Mouse (Mus musculus): ENCODE data around the gene Serpina10. TPM values are rescaled to one million over a fixed set of nuclear protein-coding genes. Genes with fewer than 3 reads are reported as not detected.
"Not testable (repeated sequence)": the region's sequence is repeated elsewhere in the genome, so short reads cannot be mapped to it uniquely, and the experiment has no call there.

Serpina10 gene
- polyA plus RNA-seq, 1 experiment = not detected

DNA sequence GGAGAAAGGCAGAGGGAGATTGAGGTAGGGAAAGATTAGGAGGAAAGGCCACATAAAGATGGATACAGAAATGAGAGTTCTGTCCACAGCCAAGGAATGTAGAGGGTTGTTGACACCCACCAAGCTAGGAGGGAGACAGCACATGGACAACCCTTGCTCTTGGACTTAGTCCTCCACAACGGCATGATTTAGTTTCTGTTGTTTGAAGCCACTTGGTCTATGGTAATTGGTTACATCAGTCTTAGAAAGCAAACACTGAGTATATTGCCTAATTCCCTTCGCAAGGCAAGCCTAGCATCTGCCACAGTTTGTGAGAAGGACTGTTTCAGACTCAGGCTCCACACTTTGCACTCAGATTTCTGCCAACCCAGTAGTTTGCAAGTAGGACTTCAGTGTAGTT is 4.6 kb upstream of the Serpina10 start:
- WGBS = 89% methylated on average over 2 of the region's 2 CpGs

DNA sequence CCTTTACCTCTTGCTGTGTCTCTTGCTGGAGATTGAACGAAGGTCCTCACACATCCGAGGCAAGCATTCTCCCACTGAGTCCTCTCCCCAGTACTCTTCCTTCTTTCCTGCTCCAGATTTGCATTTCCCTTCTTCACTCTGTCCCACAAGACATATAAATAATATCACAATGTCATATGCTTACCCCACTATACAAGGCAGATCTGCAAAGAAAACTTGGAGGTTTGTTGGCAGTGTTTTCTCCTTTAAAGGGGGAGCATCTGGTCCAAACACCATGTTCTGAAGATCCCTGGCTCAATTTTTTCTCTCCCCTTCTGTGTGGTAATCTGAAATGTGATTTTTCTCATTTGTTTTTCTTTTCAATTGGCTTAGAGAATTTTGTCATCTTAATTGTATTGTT is 3.2 kb upstream of the Serpina10 start:
- Histone ChIP-seq H3K4me1 (ENCODE audit: control insufficient read depth, insufficient read depth, low read length) (no peaks in the 10 kb centered on the region), H3K27ac (ENCODE audit: insufficient read depth, low read depth, low read length) (no peak overlapping the region), H3K4me3 (ENCODE audit: insufficient read depth, low read depth, low read length) (no peak overlapping the region)
- 79% methylated on average over 2 of the region's 2 CpGs for WGBS
- TF ChIP-seq CTCF (IDR thresholded peaks at IDR 0.05; ENCODE audit: insufficient read depth, low read depth, low read length) (no peak), POLR2A (IDR thresholded peaks at IDR 0.05; ENCODE audit: insufficient read depth, low read depth, low read length) (no peak)

More for the DNA sequence above, 4.6 kb upstream of the Serpina10 start:
- H3K4me1 ChIP-seq (ENCODE audit: control insufficient read depth, insufficient read depth, low read length) = no peaks in the 10 kb centered on the region
- H3K4me3 ChIP-seq (ENCODE audit: insufficient read depth, low read depth, low read length) = no peak overlapping the region
- no peak overlapping the region for H3K27ac ChIP-seq (ENCODE audit: insufficient read depth, low read depth, low read length)
- no peak for TF ChIP-seq POLR2A (IDR thresholded peaks at IDR 0.05; ENCODE audit: insufficient read depth, low read depth, low read length)
- TF ChIP-seq CTCF (IDR thresholded peaks at IDR 0.05; ENCODE audit: insufficient read depth, low read depth, low read length) = no peak

DNA sequence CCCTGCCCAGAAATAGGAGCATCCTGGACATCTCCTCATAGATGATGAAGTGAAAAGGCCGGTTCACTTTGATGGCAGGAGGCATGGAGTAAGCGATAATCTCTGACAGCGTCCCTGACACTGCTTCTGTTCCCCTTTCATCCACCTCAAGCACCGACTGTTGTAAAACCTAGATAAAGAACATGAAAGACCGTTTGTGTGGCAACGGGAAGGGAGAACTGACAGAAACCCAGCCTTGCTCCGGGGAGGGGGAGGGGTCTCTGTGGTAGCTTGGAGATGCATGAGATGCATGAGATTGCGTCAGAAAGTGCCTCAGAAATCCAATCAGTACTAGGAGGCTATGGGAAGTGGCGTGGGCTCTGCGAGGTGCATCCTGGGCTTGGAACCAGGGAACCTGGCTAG is 14.4 kb downstream of the Serpina10 start:
- WGBS = 93% methylated on average over 10 of the region's 10 CpGs
- no peaks in the 10 kb centered on the region for H3K4me1 ChIP-seq (ENCODE audit: control insufficient read depth, insufficient read depth, low read length)
- H3K4me3 ChIP-seq (ENCODE audit: insufficient read depth, low read depth, low read length) = no peak overlapping the region
- no peak for TF ChIP-seq CTCF (IDR thresholded peaks at IDR 0.05; ENCODE audit: insufficient read depth, low read depth, low read length)
- TF ChIP-seq POLR2A (IDR thresholded peaks at IDR 0.05; ENCODE audit: insufficient read depth, low read depth, low read length) = no peak
- no peak overlapping the region for H3K27ac ChIP-seq (ENCODE audit: insufficient read depth, low read depth, low read length)

DNA sequence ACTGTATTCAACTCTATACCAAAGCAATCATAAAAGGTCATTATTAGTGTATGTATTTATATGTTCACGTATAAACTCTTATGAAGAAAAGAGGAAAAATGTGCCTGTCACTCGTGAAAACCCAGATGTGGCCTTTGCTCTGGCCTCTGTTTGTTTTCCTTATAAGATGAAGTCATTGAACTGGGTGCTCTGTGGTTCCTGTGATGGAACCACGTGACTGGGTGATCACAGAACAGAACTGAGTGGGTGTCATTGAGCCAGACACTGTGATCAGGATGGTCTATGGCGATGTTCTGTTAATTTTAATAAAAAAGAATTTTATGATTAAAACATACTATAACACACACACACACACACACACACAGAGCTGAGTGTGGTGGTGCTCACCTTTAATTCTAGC is 15.5 kb downstream of the Serpina10 start:
- no peak overlapping the region for H3K4me3 ChIP-seq (ENCODE audit: insufficient read depth, low read depth, low read length)
- no peaks in the 10 kb centered on the region for H3K4me1 ChIP-seq (ENCODE audit: control insufficient read depth, insufficient read depth, low read length)
- WGBS = 83% methylated on average over 4 of the region's 4 CpGs
- H3K27ac ChIP-seq (ENCODE audit: insufficient read depth, low read depth, low read length) = no peak overlapping the region
- no peak for TF ChIP-seq CTCF (IDR thresholded peaks at IDR 0.05; ENCODE audit: insufficient read depth, low read depth, low read length)

DNA sequence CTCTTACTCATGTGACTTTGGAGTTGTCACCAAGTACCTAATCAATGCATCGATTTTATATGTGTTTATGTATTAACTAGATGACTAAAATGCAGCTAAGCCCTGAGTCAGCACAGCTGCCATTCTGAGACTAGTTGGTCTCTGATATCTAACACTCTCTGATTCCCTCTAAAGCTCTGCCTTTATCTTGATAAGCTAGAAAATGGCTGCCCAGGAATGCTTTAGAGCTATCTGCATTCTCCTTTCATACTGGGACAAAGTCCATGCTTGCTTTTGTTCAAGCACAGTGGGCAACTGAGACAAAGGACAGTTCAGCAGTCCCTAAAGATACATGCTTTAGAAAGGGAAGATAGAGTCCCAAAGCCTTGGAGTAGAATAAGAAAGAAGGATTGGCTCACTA is 16.1 kb downstream of the Serpina10 start:
- TF ChIP-seq CTCF (IDR thresholded peaks at IDR 0.05; ENCODE audit: insufficient read depth, low read depth, low read length) = no peak
- no peak for TF ChIP-seq POLR2A (IDR thresholded peaks at IDR 0.05; ENCODE audit: insufficient read depth, low read depth, low read length)
- H3K27ac ChIP-seq (ENCODE audit: insufficient read depth, low read depth, low read length) = no peak overlapping the region
- 92% methylated on average over 1 of the region's 1 CpGs for WGBS
- no peaks in the 10 kb centered on the region for H3K4me1 ChIP-seq (ENCODE audit: control insufficient read depth, insufficient read depth, low read length)
- no peak overlapping the region for H3K4me3 ChIP-seq (ENCODE audit: insufficient read depth, low read depth, low read length)

DNA sequence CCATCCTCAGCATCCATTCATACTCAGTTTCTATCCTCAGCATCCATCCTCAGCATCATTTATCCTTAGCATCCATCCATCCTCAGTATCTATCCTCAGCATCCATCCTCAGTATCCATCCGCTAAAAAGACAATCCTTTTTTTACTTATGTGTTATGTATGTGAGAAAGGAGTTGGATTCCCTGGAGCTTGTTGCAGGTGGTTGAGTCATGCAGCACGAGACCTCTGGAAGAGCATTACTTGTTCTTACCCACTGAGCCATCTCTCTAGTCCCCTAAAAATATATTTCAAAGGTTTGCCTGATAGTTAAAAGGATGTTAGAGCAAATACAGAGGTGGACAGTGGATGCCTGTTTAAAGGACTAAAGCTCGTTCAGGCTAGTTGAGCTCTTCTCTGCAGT is 29.4 kb downstream of the Serpina10 start:
- 72% methylated on average over 3 of the region's 3 CpGs for WGBS
- TF ChIP-seq CTCF (IDR thresholded peaks at IDR 0.05; ENCODE audit: insufficient read depth, low read depth, low read length) = no peak
- Histone ChIP-seq H3K4me3 (ENCODE audit: insufficient read depth, low read depth, low read length) (no peak overlapping the region), H3K4me1 (ENCODE audit: control insufficient read depth, insufficient read depth, low read length) (no peaks in the 10 kb centered on the region), H3K27ac (ENCODE audit: insufficient read depth, low read depth, low read length) (no peak overlapping the region)

DNA sequence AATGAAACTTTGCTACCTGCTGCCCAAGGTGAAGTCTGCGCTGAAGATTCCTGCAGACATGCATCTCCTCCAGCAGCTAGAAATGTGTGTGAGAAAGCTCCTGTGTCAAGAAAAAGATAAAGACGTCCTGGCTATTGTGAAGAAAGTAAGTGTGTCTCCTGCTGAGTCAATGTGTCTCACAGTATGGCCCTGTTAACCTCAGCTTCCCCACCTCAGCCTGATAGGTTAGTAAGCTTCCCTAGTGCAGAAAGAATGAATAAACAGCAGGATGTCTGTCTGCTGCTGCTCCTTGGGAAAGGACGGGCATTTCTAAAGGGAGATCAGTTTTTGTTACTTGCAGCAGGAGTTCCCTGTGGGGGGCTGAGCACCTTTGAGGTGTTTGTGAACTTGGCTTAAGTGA is 30.9 kb downstream of the Serpina10 start:
- no peak for TF ChIP-seq POLR2A (IDR thresholded peaks at IDR 0.05; ENCODE audit: insufficient read depth, low read depth, low read length)
- no peak for TF ChIP-seq CTCF (IDR thresholded peaks at IDR 0.05; ENCODE audit: insufficient read depth, low read depth, low read length)
- no peak overlapping the region for H3K4me3 ChIP-seq (ENCODE audit: insufficient read depth, low read depth, low read length)
- 54% methylated on average over 3 of the region's 3 CpGs for WGBS

DNA sequence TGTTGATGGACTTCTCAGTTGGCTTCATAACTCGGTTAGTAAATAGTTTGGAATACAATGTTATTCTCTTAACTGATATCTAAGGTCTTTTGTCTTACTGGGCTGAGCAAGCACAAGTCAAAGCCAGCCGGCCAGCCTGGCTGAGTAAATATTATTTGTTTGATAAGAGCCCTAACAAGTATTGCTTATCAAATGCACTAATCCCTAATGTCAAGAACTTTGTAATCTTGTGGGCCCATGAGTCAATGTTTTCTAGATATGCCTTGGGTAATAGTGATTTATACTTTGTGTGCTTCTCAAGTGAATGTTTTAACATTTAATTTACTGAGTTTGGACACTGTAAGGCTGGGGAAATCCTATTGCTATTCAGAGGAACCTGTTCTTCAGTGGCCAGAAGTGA is 32.8 kb downstream of the Serpina10 start:
- no peak overlapping the region for H3K27ac ChIP-seq (ENCODE audit: insufficient read depth, low read depth, low read length)
- H3K4me1 ChIP-seq (ENCODE audit: control insufficient read depth, insufficient read depth, low read length) = no peaks in the 10 kb centered on the region
- H3K4me3 ChIP-seq (ENCODE audit: insufficient read depth, low read depth, low read length) = no peak overlapping the region
- WGBS = 82% methylated on average over 2 of the region's 2 CpGs
- TF ChIP-seq CTCF (IDR thresholded peaks at IDR 0.05; ENCODE audit: insufficient read depth, low read depth, low read length) = no peak
- no peak for TF ChIP-seq POLR2A (IDR thresholded peaks at IDR 0.05; ENCODE audit: insufficient read depth, low read depth, low read length)

More for the DNA sequence above, 30.9 kb downstream of the Serpina10 start:
- H3K27ac ChIP-seq (ENCODE audit: insufficient read depth, low read depth, low read length) = no peak overlapping the region
- no peaks in the 10 kb centered on the region for H3K4me1 ChIP-seq (ENCODE audit: control insufficient read depth, insufficient read depth, low read length)

DNA sequence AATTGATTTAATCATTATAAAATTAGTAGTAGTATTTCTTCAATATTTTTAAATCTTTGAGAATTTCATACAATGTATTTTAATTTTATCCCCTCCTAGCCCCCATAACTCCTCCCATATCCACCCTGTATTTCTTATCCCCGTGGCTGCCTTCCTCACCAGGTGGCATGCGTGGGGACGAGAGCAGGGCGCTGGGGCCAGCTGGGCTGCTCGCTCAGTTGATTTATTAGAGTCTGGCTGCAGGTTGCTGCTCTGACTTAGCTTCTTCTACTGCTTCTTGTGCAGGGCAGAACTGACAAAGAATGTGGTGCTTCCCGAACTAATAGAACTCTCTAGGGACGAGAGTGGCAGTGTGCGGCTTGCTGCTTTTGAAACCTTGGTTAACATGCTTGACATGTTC is 47.5 kb downstream of the Serpina10 start:
- H3K27ac ChIP-seq (ENCODE audit: insufficient read depth, low read depth, low read length) = no peak overlapping the region
- TF ChIP-seq POLR2A (IDR thresholded peaks at IDR 0.05; ENCODE audit: insufficient read depth, low read depth, low read length) = no peak
- TF ChIP-seq CTCF (IDR thresholded peaks at IDR 0.05; ENCODE audit: insufficient read depth, low read depth, low read length) = no peak
- 90% methylated on average over 8 of the region's 8 CpGs for WGBS

DNA sequence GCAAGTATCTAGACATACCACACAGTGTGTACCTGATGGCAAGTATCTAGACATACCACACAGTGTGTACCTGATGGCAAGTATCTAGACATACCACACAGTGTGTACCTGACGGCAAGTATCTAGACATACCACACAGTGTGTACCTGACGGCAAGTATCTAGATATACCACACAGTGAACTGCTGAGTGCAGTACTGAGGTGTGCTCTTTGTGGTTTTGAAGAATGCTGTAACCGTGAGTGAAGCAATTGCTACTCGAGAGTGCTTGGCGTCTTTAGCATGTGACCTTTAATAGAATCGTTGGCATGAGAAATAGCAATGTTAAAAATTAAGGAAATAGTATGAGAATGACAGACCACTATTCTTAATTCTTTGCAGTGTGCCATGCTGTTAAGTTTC is 53.1 kb downstream of the Serpina10 start:
- H3K27ac ChIP-seq (ENCODE audit: insufficient read depth, low read depth, low read length); H3K4me3 ChIP-seq (ENCODE audit: insufficient read depth, low read depth, low read length); H3K4me1 ChIP-seq (ENCODE audit: control insufficient read depth, insufficient read depth, low read length): not testable (repeated sequence)
- 94% methylated on average over 6 of the region's 6 CpGs for WGBS

More for the DNA sequence above, 47.5 kb downstream of the Serpina10 start:
- H3K4me3 ChIP-seq (ENCODE audit: insufficient read depth, low read depth, low read length) = no peak overlapping the region
- no peaks in the 10 kb centered on the region for H3K4me1 ChIP-seq (ENCODE audit: control insufficient read depth, insufficient read depth, low read length)

All from olfactory bulb, adult 2 months (tissue).